Mouse (Mus musculus) cerebellum, postnatal 25 days (tissue): ENCODE results near the gene Pigo.

Experiments used
- DNase-seq, 2 experiments: peaks; one replicate each; pipeline ENCODE4 v3.0.0; 2021; ENCODE audit warnings: mixed read lengths in 2 of 2

Pigo gene

DNA sequence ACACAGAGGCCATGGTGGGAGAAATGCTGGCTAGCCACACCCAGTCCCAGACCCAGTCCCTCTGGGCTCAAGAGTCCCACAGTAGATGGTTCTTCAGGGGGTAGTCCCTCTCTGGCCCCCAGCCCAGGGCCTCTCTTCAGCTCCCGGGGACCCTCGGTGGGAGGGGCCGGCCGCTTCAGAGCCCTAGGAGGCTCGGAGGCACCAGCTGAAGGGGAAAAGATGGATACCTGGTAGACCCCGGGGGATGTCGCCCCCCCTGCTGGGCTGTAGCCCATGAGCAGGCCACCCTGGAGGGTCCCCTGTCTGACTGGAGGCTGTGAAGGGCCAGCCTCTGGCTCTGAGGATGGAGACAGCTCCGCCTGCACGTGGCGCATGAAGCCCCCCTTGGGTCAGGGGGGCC, 10.7 kb upstream of the Pigo start:
- no peak for DNase-seq

DNA sequence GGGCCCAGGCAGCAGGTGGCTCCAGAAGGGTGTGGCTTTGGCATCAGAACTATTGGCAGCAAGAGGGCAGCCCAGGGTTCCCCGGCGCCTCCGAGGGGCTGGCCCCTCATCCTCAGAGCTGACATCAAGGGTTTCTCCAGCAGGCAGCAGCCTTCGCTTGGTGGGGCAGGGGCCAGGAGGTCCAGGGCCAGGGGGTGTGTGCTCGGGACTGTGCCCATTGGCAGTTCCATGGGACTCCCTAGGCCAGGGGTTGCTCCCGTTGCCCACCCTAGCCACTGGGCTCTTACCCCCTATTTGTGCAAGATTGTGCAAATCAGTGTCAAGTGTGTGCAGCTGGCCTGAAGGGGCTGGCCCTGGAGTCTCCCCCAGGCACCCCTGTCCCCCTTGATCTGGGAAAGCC, 10.2 kb upstream of the Pigo start:
- DNase-seq: no peak

DNA sequence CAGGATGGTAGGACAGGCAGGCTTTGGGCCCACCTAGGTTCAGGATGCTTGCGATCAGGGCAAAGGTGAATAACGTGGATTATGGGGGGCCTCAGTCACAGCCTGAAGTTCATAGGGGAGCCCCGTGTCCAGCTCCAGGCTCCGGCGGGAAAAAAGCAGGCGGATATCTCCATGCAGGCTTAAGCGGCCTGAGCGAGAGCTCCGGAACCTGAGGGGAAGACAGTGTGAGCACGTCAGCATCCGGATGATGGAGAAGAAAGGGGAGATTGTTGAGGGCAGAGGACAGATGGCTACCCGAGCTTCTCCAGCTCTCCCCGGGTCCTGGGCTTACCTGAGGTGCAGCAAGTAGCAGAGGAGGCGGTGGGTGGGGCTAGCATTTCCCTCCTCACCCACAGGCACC, 7.9 kb upstream of the Pigo start:
- no peak for DNase-seq

DNA sequence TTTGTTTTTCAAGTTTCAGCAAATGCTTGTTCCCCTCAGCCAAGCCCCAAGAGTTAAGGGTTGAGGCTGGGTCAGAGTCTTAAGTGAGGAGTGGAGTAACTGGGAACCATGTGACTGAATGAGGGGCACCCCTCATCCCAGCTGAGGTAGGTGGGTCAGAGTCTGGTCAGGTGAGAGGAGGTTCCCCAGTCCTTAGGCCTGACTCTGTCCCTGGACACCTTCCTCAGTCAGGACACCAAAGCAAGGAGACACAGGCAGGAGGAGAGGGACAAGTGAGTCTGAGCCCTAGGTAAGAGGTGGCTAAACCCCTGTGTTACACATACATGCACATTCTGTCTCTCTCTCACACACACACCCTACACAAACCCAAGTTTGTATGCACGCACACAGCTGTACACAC, 6.9 kb upstream of the Pigo start:
- no peak for DNase-seq

DNA sequence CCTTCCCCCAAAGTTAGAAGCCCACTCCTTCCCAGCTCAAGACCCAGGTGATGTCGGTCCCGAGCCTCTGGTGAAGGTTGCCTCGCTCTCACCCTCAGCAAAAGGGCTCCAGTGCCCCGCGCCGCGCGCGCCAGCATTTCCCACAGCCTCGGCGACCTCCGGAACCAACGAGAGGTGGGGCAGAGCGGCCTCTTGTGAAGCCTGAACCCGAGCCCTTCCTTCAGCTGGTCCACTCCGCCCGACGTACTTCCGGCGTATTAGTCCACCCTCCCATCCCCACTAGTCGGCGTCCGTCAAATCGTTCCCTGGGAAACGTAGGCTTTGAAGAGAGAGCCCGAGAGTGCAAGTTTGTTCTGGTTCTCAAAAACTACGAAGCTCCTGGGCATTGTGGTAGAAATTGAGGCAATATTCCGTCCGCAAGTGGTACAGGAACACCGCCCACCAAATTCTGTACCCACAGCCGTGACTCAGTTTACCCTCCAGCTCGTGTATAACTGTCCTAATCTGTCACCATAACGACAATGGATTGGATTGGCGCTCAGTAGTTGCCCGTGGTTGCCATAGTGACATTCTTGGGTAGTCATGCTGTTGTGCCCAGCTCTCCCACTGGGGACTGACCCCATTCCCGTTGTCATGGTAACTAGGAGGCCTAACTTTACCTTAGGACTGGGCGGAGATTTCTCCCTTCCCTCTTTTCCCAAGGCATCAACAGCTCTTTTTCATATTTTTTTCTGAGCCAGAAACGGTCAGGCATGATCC, 5.8 kb upstream of the Pigo start, which contains the start of gene Stoml2:
Gene Stoml2 (minus strand): TSS at position 474 of the 759 bp plus-strand sequence.
- peak; percentile 91 to 96 for DNase-seq

DNA sequence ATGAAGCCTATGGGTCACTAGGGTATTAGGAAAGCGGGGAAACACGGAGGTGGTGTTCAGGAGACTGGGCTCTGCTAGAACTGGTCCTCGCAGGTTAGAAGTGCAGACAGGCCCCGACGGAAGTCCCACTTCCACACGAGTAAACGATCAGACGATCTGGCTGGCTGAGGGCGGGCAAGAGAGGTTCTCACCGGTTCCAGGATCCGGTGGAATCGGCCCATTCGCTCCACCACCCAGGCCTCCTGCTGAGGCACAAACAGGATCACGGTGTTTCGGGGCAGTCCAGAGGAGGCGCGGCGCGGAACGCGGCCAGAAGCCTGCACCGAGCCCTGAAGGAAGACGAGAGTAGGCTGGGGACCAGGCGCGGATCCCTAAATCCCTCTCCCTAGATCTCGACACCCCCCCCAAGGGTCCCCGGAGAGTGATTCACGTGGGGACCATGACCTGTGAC, 5.2 kb upstream of the Pigo start:
- DNase-seq: peak in 1 of 2 experiments; percentile 68

DNA sequence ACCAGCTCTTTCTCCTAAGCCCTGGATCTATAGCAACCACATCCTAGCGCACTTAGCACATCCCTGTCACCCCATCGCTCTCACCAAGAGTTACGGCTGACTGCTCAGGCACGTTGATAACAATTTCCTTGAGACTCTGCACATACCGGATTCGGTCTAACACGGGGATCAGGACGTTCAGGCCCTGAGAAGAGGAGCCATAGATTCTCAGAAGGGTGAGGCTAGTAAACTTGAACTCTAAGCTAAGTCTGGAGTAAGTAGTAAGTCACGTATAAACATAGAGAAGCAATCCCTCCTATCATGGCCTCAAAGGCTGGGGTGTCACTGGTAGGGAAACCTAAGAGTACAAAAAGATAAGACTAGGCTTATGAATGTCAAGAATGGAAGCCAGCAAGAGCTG, 4.7 kb upstream of the Pigo start:
- DNase-seq: no peak

DNA sequence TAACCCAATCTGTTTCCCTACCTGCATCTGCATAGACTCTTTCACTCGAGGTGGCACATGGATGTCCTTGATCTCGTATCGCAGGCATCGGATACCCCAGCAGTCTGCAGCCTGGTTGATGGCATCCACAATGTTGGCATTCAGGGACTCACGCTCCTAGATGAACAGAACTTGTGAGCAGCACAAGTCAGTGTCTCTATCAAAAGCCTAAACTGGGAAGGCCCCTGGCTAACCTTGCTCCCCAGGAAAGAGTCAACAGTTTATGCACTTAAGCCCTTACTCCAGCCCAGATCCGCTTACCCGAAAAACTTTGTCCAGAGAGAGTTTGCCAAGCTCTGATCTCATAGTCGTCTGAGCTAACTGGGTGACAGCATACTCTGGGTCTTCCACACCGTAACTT, 4.1 kb upstream of the Pigo start:
- no peak for DNase-seq

DNA sequence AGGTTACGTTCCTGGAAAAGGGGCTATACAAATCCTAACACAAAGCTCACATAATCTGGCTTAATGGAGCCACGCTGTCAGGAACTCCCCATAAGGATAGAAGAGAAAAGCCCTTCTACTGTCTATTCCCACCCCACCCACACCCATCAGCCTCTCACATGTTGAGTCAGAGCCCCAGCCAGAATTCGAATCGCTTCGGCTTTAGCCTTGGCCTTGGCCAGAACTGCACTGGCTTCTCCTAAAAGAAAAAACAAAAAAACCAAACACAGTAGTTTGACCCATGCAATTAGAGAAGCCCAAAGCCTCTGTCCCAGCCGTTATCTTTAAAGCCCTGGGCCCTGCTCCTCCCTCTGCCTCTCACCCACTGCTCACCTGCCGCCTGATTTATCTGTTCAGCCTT, 3.5 kb upstream of the Pigo start:
- no peak for DNase-seq

DNA sequence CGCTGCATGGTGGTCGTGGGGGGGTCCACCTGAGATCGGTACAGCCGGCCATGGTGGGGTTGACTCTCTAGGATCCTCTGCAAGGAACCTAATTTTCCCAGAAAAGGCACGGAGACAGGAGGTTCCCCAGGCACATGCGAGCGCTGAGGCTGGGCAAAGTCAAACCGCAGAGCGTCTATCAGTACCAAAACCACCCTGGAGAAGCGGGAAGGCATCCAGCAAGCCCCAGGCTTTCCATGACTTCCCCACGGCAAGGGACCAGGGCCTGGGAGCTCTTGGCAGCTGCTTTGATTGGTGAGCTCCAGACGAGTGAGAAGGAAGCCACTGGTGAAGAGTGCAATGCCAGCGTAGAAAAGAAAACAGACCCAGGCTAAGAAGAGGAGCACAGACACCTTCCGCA, 946 bp downstream of the Pigo start:
- DNase-seq: peak; percentile 46 to 54

DNA sequence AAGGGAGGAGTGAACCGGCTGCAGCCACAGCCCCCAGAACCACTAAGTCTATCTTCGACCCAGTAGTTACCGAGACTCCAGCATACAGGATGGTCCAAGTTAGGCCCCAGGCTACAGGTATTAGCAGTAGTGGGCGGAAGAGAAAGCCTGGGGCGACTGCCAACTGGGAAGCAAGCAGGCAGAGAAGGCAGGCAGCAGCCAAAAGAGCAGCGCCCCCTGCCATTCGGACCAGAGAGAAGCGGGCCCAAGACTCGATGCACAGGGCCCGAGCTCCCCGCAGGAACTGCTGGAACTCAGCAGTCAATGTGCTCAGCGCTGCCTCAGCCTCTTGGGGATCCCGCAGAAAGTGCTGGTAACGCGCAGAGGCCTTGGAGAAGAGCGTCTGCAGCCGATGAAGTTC, 4.3 kb downstream of the Pigo start:
- DNase-seq: peak in 1 of 2 experiments; percentile 66

DNA sequence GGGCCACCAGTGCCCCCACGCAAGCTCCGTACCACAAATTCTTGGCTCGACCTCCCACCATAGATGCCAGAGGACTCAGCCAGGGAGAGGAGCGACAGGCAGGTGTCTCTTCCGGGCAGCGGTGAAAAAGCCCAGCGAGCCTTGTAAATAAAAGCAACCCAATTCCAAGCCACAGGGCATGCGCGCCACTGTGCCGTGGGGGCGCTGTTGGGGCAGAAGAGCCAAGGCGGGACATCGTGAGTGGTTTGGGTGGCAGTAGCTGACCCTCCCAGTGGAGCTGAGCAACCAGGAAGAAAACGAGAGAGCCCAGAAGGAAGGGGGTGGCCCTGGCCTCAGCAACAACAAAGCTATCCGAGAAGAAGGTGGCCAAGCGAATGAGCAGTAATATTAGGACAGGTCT, 4.7 kb downstream of the Pigo start:
- DNase-seq: no peak

DNA sequence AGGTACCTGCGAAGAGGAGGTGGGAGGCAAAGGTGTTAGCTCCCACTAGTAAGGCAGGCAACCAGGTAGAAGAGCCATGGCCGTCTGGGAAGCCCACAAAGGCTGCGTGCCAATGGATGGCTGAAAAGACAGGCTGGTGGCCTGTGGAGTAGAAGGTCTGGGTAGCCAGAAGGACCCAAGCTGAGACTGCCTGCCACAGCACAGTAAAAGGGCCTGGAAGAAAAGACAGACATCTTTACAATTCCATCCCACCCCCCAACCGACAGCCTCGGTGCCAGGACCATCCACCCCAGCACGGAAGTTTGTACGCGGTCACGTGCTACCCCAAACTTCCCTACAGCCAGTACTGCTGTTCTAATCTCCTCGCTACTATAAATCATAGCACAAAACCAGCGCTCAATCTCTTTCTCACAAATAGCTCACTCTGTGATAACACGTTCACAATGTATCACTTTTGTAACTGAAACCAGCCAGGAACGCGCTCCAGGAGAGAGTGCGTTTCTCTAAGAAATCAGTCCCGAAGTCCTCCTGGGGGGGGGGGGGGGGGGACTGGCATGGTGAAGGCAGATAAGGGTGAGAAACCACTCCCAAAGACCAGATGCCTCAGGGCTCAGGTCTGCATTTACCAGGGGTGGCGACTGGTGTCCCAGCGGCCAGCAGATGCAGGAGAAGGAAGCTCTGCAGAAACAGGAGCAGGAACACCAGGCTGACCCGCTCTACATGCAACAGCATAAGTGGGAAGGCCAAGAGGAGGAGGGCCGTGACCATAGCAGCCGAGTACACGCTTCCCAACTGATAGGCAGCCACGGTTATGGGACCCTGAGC, 5.8 kb downstream of the Pigo start:
- no peak for DNase-seq

DNA sequence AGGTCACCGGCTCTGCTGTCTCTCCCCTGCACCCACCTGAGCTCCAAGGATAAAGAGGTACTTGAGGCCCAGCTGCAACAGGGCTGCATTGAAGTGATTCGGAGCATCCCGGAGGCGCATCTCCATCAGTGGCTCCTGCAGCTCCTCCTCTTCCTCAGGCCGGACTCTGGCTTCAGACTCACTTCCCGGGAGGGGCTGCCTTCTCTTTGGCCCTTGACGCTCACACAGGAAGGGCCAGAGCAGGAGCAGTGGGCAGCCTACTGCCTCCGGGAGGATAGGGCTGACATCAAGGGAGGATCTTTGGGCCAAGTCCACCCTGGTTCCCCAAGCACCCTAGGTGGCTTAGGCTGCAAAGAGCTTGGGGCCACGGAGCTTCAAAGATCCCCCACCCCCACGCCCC, 6.4 kb downstream of the Pigo start:
- no peak for DNase-seq

DNA sequence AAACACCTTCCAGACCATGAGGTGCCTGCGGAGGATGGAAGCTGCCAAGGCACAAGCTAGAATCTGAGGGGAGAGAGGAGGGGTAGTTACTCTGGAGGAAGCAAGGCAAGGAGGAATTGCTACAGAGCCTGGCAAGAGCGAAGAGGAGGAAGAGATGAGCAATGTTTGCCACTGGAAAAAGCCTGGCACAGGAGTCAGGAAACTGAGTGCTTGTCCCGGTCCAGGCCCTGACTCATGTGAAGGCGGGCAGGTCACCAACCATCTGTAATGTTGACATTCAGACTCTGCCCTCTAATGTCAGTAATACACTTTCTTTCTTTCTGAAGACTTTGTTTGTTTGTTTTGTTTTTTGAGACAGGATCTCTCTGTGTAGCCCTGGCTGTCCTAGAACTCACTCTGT, 7.5 kb downstream of the Pigo start:
- no peak for DNase-seq

DNA sequence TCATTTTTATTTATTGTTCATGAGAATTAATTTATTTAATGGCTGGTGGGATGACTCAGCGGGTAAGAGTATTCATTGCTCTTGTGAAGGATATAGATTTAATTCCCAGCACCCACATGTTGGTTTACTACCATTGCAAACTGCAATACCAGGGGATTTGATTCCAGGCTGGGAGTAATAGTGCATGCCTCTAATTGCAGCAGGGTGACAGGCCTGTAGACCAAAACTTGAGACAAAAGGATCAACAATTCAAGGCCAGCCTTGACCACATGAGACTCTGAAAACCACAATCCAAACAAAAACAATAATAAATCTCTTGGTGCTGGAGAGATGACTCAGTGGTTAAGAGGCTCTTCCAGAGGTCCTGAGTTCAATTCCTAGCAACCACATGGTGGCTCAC, 13.5 kb downstream of the Pigo start:
- DNase-seq: no peak

DNA sequence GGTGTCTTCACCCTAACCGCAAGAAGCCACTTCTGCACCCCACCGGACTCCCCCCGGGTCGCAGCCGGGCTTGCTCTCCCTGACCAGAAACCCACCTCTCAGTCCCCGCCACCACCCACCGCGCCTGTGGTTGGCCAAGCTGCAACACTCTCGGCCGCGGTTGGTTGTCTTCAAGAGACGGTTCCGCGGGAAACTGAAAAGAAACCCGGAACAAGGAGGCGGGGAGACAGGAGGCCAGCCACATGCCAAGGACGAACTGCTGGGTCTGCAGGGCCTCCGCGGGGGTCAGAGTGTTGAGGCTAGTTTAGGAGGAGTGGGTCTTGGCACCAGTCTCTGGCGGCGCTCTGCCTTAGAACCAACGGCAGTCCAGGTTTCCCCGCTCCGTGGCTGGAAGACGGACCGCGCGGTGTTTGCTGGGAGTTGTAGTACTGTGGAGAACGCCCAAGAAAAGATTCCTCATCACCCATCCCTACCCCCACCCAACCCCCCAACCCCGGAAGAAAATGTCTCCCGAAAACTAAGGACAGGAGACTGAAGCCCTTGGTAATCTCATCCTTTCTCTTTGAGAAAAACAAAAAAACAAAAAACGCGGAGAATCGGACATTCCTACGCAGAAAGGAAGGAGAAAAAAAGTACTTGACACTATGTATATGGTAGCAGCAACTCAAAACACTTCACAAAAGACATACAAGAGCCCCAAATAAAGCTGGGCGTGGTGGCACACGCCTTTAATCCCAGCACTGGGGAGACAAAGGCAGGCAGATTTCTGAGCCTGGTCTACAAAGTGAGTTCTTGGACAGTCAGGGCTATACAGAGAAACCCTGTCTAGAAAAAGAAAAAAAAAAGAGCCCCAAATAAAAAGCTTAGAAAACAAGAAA, 15.2 kb downstream of the Pigo start, which contains the start of gene Fancg:
Gene Fancg (minus strand): TSS at position 346 of the 878 bp plus-strand sequence.
- DNase-seq: peak; percentile 85 to 87

DNA sequence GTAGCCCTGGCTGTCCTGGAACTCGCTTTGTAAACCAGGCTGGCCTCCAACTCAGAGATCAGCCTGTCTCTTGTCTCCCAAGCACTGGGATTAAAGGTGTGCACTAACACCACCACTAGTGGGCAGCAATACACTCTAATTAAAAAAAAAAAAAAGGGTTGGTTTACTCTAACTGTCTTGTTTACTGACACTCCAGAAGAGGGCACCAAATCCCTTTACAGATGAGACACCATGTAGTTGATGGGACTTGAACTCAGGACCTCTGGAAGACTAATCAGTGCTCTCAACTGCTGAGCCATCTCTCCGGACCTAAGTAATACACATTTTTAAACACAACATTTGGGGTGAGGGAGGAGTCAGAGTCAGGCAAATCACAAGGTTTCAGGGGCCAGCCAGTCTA, 19.9 kb downstream of the Pigo start:
- peak in 1 of 2 experiments; percentile 56 for DNase-seq

DNA sequence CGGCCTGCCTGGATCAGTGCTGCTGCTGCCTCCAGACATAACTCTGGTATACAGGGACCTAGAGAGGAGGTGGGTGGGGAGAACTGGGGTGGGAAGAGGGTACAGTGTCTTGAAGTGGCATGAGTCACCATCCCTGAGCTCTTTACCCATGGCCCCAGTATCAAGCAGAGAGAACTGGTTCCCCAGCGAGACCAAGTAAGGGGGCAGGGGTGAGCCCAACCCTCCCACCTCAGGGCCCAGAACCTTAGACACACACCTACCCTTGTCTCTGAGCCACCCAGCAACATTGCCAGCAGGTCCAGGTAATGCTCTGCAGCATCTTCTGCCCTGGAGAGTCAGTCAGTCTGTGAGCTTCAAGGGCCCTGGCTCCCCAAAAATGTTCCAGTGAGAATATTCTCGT, 20.7 kb downstream of the Pigo start:
- DNase-seq: no peak

DNA sequence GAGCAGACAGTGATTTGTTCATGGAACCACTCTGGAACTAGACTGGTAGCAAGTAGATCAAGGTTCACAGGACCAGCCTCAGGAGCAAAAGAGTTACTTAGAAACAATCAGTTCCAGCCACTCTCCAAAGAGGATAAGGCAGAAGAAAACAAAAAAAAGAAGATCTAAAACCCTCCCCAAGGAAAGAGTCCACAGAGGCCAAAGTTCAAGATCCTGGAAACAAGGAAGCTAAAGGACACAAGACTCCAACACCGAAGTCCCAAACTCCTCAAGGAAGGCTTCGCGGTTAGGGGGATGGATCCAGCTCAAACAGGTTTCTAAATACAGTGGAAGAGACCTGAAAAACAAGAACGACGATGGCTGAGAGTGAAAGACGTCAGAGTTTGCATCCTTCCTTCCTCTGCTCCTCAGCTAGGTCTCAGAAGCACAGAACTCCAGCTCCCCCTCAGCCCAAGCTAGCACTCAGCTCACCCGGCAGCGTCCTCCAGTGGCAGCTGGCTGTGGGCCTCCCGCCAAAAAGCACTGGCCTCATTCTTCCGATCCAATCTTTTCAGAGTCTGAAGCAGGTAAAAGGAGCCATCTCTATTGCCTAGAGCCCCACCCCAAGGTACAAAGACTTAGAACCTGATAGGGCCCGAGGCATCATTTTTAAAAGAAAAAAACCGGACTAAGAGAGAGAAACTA, 22.7 kb downstream of the Pigo start:
- peak in 1 of 2 experiments; percentile 39 for DNase-seq

DNA sequence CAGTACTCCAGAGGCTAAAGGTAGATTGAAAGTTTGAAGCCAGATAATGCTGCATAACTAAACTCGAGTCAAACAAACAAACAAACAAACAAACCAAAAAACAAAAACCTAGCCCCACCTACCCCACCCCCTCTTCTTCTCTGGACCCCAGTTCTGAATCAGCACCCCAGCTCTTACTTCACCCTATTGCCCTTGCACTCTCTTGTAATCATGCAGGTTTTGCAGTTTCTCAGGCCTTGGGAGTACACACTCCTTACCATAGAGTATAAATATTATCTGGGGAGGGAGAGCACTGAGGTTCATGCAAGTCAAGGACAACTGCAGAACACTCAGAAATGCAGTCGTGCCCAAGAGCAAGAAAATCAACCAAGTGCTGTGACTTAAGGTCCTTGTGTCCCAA, 24.3 kb downstream of the Pigo start:
- DNase-seq: no peak
